Mouse (Mus musculus): ENCODE results near the gene Aanat. TPM values are rescaled to one million over a fixed set of nuclear protein-coding genes. Genes with fewer than 3 reads are reported as not detected.

Aanat gene
- polyA plus RNA-seq (2012; fragmentation: generic; extraction: Trizol): under 1 TPM in 1 of 2 experiments, not detected in 1; 0.11 TPM

GRCm38 (mm10) chr11:116586310-116586709 lies at the start of gene Aanat:
Gene Aanat, plus strand, starts transcription at chr11:116586432.

GRCm38 (mm10) chr11:116581376-116581814 lies 4.8 kb upstream of the Aanat start, which contains the start of gene Ube2o:
Gene Ube2o, minus strand, starts transcription at chr11:116581447.

GRCm38 (mm10) chr11:116626299-116627071 lies 40.3 kb downstream of the Aanat start, which contains the start of gene Rhbdf2:
Gene Rhbdf2, minus strand, starts transcription at chr11:116627019.

Other genes with a start within 250 kb of the Aanat start
- gene Rnf157, start 173.4 kb upstream of the Aanat start, polyA plus RNA-seq (2012; fragmentation: generic; extraction: Trizol): 10 to 100 TPM; 15.7 to 17.5 TPM
- gene Ubald2, start 152.3 kb upstream of the Aanat start, polyA plus RNA-seq (2012; fragmentation: generic; extraction: Trizol): 100 to 1,000 TPM in 1 of 2 experiments, 10 to 100 TPM in 1; 99.5 to 182 TPM
- under 1 TPM; 0.14 to 0.20 TPM for gene Qrich2, start 120.2 kb upstream of the Aanat start, polyA plus RNA-seq (2012; fragmentation: generic; extraction: Trizol)
- gene Prpsap1, start 92.2 kb upstream of the Aanat start, polyA plus RNA-seq (2012; fragmentation: generic; extraction: Trizol): 100 to 1,000 TPM; 143 to 168 TPM
- gene Sphk1, start 55.5 kb upstream of the Aanat start, polyA plus RNA-seq (2012; fragmentation: generic; extraction: Trizol): 10 to 100 TPM; 12.5 to 85.8 TPM
- 10 to 100 TPM; 21.4 to 41.1 TPM for gene Ube2o, start 5.0 kb upstream of the Aanat start, polyA plus RNA-seq (2012; fragmentation: generic; extraction: Trizol)
- under 1 TPM in 1 of 2 experiments, not detected in 1; 0.01 TPM for gene Rhbdf2, start 40.6 kb downstream of the Aanat start, polyA plus RNA-seq (2012; fragmentation: generic; extraction: Trizol)
- 1 to 10 TPM; 1.0 to 5.5 TPM for gene Prcd, start 67.1 kb downstream of the Aanat start, polyA plus RNA-seq (2012; fragmentation: generic; extraction: Trizol)
- under 1 TPM; 0.05 to 0.48 TPM for gene Cygb, start 67.9 kb downstream of the Aanat start, polyA plus RNA-seq (2012; fragmentation: generic; extraction: Trizol)
- gene St6galnac1, start 189.1 kb downstream of the Aanat start, polyA plus RNA-seq (2012; fragmentation: generic; extraction: Trizol): not detected
- gene Mxra7, start 241.6 kb downstream of the Aanat start, polyA plus RNA-seq (2012; fragmentation: generic; extraction: Trizol): 100 to 1,000 TPM in 1 of 2 experiments, 10 to 100 TPM in 1; 58.8 to 129 TPM

All from C3H10T1/2 (cell line).